Mouse (Mus musculus) v-Abl transformed pro-B cells (cell line): ENCODE data around the gene Rbpjl.

ENCODE experiments used
- in situ Hi-C, 2 experiments: fragments of 400-800 bp; cut with MboI; formaldehyde crosslinking; loops; one replicate each; pipeline ENCODE4 v1.15.1; 2025; ENCODE audit not compliant: unreplicated experiment in 2 of 2

Rbpjl gene

GRCm38 (mm10) chr2:164460745-164461551, 58.0 kb downstream of the Rbpjl start, which contains the start of gene Gm20458:
Gene Gm20458, plus strand, starts transcription at chr2:164460967.
- in situ Hi-C loops = loop anchor here (5.0 kb wide), 1 partner anchor 56 kb away; no protein-coding TSS in a partner anchor
